Mouse (Mus musculus): ENCODE measurements around the gene Nucb2. TPM values are rescaled to one million over a fixed set of nuclear protein-coding genes. Genes with fewer than 3 reads are reported as not detected.

The Nucb2 gene
- polyA plus RNA-seq (2015; fragmentation: Nextera tagmentation; extraction: Ambion mirVana): 17.0 and 21.0 TPM in 2 replicates

GRCm38 (mm10) chr7:116503879-116504817 lies at the start of gene Nucb2:
TSS of gene Nucb2 (plus strand) at chr7:116504369.
- H3K9me3 ChIP-seq: no peaks in the 10 kb centered on the region
- H3K27me3 ChIP-seq (replicated peaks): no peaks in the 10 kb centered on the region
- peak within 1 kb of the TSS; percentile 80 for H3K4me3 ChIP-seq (replicated peaks)
- peak within 1 kb of the TSS; percentile 89 for H3K4me2 ChIP-seq (replicated peaks)
- peak within 1 kb of the TSS; percentile 32; the same call in 1 of the 2 replicates for H3K27ac ChIP-seq
- peak; percentile 100 for ATAC-seq
- under 1% methylated on average over 51 of the region's 51 CpGs for WGBS
- H3K4me1 ChIP-seq (replicated peaks): no peaks in the 10 kb centered on the region; the same call in 1 of the 2 replicates
- no peaks in the 10 kb centered on the region for H3K36me3 ChIP-seq
- H3K9ac ChIP-seq: peak within 1 kb of the TSS; percentile 84

GRCm38 (mm10) chr7:116456964-116457363 lies 47.2 kb upstream of the Nucb2 start:
- Histone ChIP-seq H3K36me3 (no peaks in the 10 kb centered on the region), H3K27ac (peak overlapping the region; percentile 29), H3K9me3 (no peaks in the 10 kb centered on the region), H3K9ac (no peak overlapping the region), H3K4me3 (replicated peaks) (no peak overlapping the region), H3K27me3 (replicated peaks) (no peaks in the 10 kb centered on the region), H3K4me1 (replicated peaks) (peaks cover 7% of the 10 kb centered on the region), H3K4me2 (replicated peaks) (no peak overlapping the region)
- peak; percentile 91 for ATAC-seq
- 38% methylated on average over 4 of the region's 4 CpGs for WGBS

GRCm38 (mm10) chr7:116457391-116457790 lies 46.8 kb upstream of the Nucb2 start:
- Histone ChIP-seq H3K4me3 (replicated peaks) (no peak overlapping the region), H3K27me3 (replicated peaks) (no peaks in the 10 kb centered on the region), H3K4me2 (replicated peaks) (no peak overlapping the region), H3K36me3 (no peaks in the 10 kb centered on the region), H3K4me1 (replicated peaks) (peaks cover 7% of the 10 kb centered on the region), H3K9ac (no peak overlapping the region), H3K27ac (peak overlapping the region; percentile 29), H3K9me3 (no peaks in the 10 kb centered on the region)
- ATAC-seq: peak; percentile 20
- 62% methylated on average over 6 of the region's 6 CpGs for WGBS

DNA sequence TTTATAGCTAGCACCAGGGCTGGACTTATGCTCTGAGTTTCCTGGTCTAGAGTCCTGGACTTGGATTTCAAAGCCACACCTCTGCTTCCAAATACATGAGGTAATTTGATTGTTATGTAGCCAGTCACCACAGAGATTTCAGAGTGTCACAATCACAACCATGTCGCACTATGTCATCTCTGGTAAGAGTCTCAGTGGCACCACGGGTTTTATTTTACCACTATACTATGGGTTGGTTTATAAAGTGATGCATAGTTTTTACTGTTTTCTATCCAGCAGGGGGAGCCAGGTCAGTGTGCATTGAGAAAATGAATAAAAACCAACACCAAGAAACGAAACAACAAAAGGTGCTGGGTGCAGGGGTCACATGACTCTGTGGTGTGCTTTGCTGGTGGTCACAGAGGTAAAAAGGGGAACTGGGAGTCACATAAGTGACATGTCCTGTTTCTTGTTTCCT lies 45.2 kb upstream of the Nucb2 start:
- H3K36me3 ChIP-seq: no peaks in the 10 kb centered on the region
- no peaks in the 10 kb centered on the region for H3K9me3 ChIP-seq
- 38% methylated on average over 3 of the region's 3 CpGs for WGBS
- H3K27ac ChIP-seq: no peak overlapping the region
- peak; percentile 68 for ATAC-seq
- no peak overlapping the region for H3K4me2 ChIP-seq (replicated peaks)
- H3K4me3 ChIP-seq (replicated peaks): no peak overlapping the region
- no peaks in the 10 kb centered on the region for H3K27me3 ChIP-seq (replicated peaks)
- H3K4me1 ChIP-seq (replicated peaks): peaks cover 7% of the 10 kb centered on the region
- no peak overlapping the region for H3K9ac ChIP-seq

DNA sequence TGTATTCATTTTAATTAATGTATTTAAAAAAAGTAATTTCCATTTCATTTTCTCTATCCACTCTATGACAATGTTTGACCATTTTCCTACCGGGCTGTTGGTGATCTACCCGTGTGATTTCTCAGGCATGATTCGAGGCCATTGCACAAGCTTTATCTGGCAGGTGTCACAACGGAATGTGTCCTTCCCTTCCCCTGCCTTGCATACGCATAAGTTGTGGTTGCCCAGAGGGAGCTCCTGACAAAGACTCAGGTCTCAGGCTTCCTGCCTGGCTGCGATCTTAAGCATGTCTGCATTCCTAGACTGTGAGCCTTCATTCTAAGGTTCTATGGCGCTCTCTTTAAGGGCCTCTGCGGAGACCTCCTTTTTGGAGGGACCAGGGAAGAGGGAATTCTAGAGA lies 42.1 kb upstream of the Nucb2 start:
- no peak overlapping the region for H3K9ac ChIP-seq
- H3K27ac ChIP-seq: no peak overlapping the region
- H3K4me2 ChIP-seq (replicated peaks): no peak overlapping the region
- peaks cover 7% of the 10 kb centered on the region for H3K4me1 ChIP-seq (replicated peaks)
- no peaks in the 10 kb centered on the region for H3K9me3 ChIP-seq
- H3K4me3 ChIP-seq (replicated peaks): no peak overlapping the region
- ATAC-seq: no peak
- 46% methylated on average over 8 of the region's 8 CpGs for WGBS
- no peaks in the 10 kb centered on the region for H3K27me3 ChIP-seq (replicated peaks)
- H3K36me3 ChIP-seq: no peaks in the 10 kb centered on the region

DNA sequence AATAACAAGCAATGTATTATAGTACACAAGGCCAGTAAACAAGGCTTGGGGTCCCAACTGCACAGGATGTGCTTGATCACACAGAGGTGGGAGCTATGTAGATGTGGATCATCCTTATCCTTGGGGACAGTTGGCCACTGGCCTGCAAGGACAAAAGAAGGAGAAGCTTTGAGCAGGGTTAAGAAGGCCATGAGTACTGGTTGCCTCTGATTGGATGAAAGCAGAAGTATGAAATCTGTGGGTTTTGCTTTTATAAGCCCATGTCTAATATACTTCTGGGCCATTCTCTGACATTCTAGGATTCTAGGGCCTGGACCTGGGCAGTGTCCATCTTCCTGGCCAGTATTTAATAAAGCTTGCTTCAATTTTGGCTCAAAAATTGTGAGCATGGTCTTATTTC lies 28.3 kb upstream of the Nucb2 start:
- H3K9ac ChIP-seq: no peak overlapping the region
- H3K4me2 ChIP-seq (replicated peaks): no peak overlapping the region
- H3K4me3 ChIP-seq (replicated peaks): no peak overlapping the region
- no peaks in the 10 kb centered on the region for H3K36me3 ChIP-seq
- no peaks in the 10 kb centered on the region for H3K9me3 ChIP-seq
- H3K27me3 ChIP-seq (replicated peaks): no peaks in the 10 kb centered on the region
- H3K27ac ChIP-seq: no peak overlapping the region
- ATAC-seq: no peak
- H3K4me1 ChIP-seq (replicated peaks): no peaks in the 10 kb centered on the region

DNA sequence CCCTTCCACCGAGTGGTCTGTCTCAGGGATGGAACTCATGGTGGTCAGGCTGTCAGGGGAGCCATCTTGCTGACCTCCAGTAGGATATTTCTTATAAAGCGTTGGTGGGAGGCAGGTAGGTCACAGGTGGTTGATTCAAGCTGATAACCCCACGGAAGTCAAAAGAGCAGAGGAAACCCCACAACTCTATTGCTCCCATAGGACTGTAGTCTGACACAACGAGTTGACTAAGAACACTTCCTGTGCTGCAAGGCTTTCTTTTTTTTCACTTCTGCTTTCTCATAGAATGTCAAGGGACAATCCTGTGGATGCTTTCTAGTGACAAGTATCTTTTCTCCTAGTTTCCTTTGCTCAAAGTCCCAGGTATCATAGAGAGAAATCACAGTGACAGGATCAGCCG lies 27.9 kb upstream of the Nucb2 start:
- ATAC-seq: no peak
- H3K4me2 ChIP-seq (replicated peaks): no peak overlapping the region
- no peaks in the 10 kb centered on the region for H3K36me3 ChIP-seq
- H3K27me3 ChIP-seq (replicated peaks): no peaks in the 10 kb centered on the region
- WGBS: 75% methylated on average over 5 of the region's 5 CpGs
- H3K9me3 ChIP-seq: no peaks in the 10 kb centered on the region
- H3K9ac ChIP-seq: no peak overlapping the region
- H3K4me1 ChIP-seq (replicated peaks): no peaks in the 10 kb centered on the region
- no peak overlapping the region for H3K4me3 ChIP-seq (replicated peaks)
- H3K27ac ChIP-seq: no peak overlapping the region

DNA sequence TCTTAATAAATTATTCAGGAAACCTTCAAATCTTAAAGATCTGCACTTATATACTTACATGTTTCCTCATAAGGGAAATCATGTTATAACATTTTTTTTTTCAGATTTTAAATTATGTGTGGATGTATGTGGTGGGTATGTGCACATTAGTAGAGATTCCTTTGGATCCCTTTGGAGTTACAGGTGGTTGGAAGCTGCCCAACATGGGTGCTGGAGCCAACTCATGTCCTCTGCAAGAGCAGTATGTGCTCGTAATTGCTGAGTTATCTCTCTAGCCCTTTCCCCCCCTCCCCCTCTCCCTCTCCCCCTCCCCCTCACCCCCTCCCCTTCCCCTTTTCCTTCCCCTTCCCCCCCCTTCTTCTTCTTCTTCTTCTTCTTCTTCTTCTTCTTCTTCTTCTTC lies 21.1 kb upstream of the Nucb2 start:
- no peak overlapping the region for H3K4me3 ChIP-seq (replicated peaks)
- H3K4me1 ChIP-seq (replicated peaks): no peaks in the 10 kb centered on the region
- ATAC-seq: no peak
- no peak overlapping the region for H3K4me2 ChIP-seq (replicated peaks)
- no peak overlapping the region for H3K9ac ChIP-seq
- H3K27ac ChIP-seq: no peak overlapping the region
- no peaks in the 10 kb centered on the region for H3K9me3 ChIP-seq
- 27% methylated on average over 1 of the region's 1 CpGs for WGBS
- no peaks in the 10 kb centered on the region for H3K36me3 ChIP-seq
- no peaks in the 10 kb centered on the region for H3K27me3 ChIP-seq (replicated peaks)

GRCm38 (mm10) chr7:116483782-116484181 lies 20.4 kb upstream of the Nucb2 start:
- H3K9me3 ChIP-seq: no peaks in the 10 kb centered on the region
- no peaks in the 10 kb centered on the region for H3K36me3 ChIP-seq
- no peak overlapping the region for H3K9ac ChIP-seq
- H3K27me3 ChIP-seq (replicated peaks): no peaks in the 10 kb centered on the region
- no peak overlapping the region for H3K27ac ChIP-seq
- H3K4me2 ChIP-seq (replicated peaks): no peak overlapping the region
- no peaks in the 10 kb centered on the region for H3K4me1 ChIP-seq (replicated peaks)
- H3K4me3 ChIP-seq (replicated peaks): no peak overlapping the region
- 80% methylated on average over 5 of the region's 5 CpGs for WGBS
- no peak for ATAC-seq

- ATAC-seq: no peak
- Histone ChIP-seq H3K4me1 (replicated peaks) (no peaks in the 10 kb centered on the region), H3K9ac (no peak overlapping the region), H3K36me3 (no peaks in the 10 kb centered on the region), H3K27me3 (replicated peaks) (no peaks in the 10 kb centered on the region), H3K4me2 (replicated peaks) (no peak overlapping the region), H3K9me3 (no peaks in the 10 kb centered on the region), H3K27ac (no peak overlapping the region), H3K4me3 (replicated peaks) (no peak overlapping the region)
- 73% methylated on average over 5 of the region's 5 CpGs for WGBS
These were observed 20.0 kb upstream of the Nucb2 start for GRCm38 (mm10) chr7:116484213-116484612.

GRCm38 (mm10) chr7:116485062-116485601 lies 19.0 kb upstream of the Nucb2 start:
- no peak overlapping the region for H3K27ac ChIP-seq
- WGBS: 85% methylated on average over 1 of the region's 1 CpGs
- no peak overlapping the region for H3K9ac ChIP-seq
- H3K4me1 ChIP-seq (replicated peaks): no peaks in the 10 kb centered on the region
- no peak for ATAC-seq
- H3K36me3 ChIP-seq: no peaks in the 10 kb centered on the region
- no peaks in the 10 kb centered on the region for H3K9me3 ChIP-seq
- no peak overlapping the region for H3K4me3 ChIP-seq (replicated peaks)
- no peaks in the 10 kb centered on the region for H3K27me3 ChIP-seq (replicated peaks)
- H3K4me2 ChIP-seq (replicated peaks): no peak overlapping the region

GRCm38 (mm10) chr7:116491113-116491512 lies 13.1 kb upstream of the Nucb2 start:
- Histone ChIP-seq H3K4me1 (replicated peaks) (no peaks in the 10 kb centered on the region), H3K36me3 (no peaks in the 10 kb centered on the region), H3K27me3 (replicated peaks) (no peaks in the 10 kb centered on the region), H3K4me3 (replicated peaks) (no peak overlapping the region), H3K9me3 (no peaks in the 10 kb centered on the region), H3K27ac (no peak overlapping the region), H3K4me2 (replicated peaks) (no peak overlapping the region), H3K9ac (no peak overlapping the region)
- WGBS: 70% methylated on average over 4 of the region's 4 CpGs
- ATAC-seq: no peak

Data from intestine, embryonic 15.5 days (tissue).